ENCODE assay signal across 7 mouse cellular contexts in the genomic region with DNA sequence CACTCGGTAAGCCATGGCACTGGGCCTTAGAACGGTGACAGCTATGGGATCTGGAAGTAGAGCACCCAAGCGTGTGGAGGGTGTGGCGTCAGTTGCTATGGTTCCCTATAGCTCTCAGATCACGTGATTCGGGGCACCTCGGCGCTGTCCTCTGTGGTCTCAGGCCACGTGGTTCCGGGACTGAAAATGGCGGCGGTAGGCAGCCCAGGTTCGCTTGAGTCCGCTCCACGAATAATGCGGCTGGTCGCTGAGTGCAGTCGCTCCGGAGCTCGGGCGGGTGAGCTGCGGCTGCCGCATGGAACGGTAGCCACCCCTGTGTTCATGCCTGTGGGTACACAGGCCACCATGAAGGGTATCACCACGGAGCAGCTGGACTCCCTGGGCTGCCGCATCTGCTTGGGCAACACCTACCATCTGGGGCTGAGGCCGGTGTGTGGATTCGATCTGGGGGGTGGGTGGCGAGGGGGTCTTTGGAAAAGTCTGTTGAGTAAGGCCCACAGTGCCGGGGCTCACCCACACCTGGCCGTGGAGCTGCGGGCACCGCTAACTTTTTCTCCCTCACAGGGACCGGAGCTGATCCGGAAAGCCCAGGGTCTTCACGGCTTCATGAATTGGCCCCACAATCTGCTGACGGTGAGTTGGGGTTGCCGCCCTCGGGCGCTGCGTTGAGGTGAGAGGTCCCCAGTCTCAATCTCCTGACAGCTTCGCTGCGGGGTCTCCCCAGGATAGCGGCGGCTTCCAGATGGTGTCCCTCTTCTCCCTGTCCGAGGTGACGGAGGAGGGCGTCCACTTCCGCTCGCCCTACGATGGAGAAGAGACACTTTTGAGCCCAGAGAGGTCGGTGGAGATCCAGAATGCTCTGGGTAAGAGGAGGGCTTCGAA. TPM values are rescaled to one million over a fixed set of nuclear protein-coding genes. Genes with fewer than 3 reads are reported as not detected.
DNase-seq lines count a peak whose midpoint lies in the region; ATAC-seq and TF ChIP-seq lines count a peak whose summit lies in the region.

A gene (plus strand): TSS at position 169 of the 882 bp plus-strand sequence.

- H3K4me1 ChIP-seq in intestine, postnatal 0 days (replicated peaks; ENCODE audit: control insufficient read depth, insufficient read depth, low read length): no peaks in the 10 kb centered on the region
- peaks cover 14% of the 10 kb centered on the region for H3K4me1 ChIP-seq in midbrain, embryonic 12.5 days
- H3K4me1 ChIP-seq in small intestine, adult 2 months (ENCODE audit: control insufficient read depth, insufficient read depth, insufficient read length, low read length): peaks cover 4% of the 10 kb centered on the region

- H3K27ac ChIP-seq in intestine, postnatal 0 days (ENCODE audit: low read depth, low read length): peak within 1 kb of the TSS; percentile 0; the same call in 1 of the 2 replicates
- H3K27ac ChIP-seq in midbrain, embryonic 12.5 days (replicated peaks): peak within 1 kb of the TSS; percentile 72
- no peak within 1 kb of the TSS for H3K27ac ChIP-seq in small intestine, adult 2 months (ENCODE audit: insufficient read depth, low read depth, low read length)

- H3K27me3 ChIP-seq in intestine, postnatal 0 days (replicated peaks; ENCODE audit: control insufficient read depth, insufficient read depth, low read length): no peaks in the 10 kb centered on the region
- no peaks in the 10 kb centered on the region for H3K27me3 ChIP-seq in midbrain, embryonic 12.5 days
- H3K27me3 ChIP-seq in small intestine, adult 2 months (ENCODE audit: control insufficient read depth, insufficient read depth, low read length): no peaks in the 10 kb centered on the region

- H3K36me3 ChIP-seq in intestine, postnatal 0 days (ENCODE audit: control insufficient read depth, insufficient read depth): 0 out of 2 replicates have a peak, but pooled peaks cover 7% of the 10 kb centered on the region
- H3K36me3 ChIP-seq in midbrain, embryonic 12.5 days: peaks cover 30% of the 10 kb centered on the region
- H3K36me3 ChIP-seq in small intestine, adult 2 months (ENCODE audit: control insufficient read depth, insufficient read depth, low read length): peaks cover 2% of the 10 kb centered on the region; the same call in 1 of the 2 replicates

- peak; percentile 92 for ATAC-seq in intestine, postnatal 0 days
- peak; percentile 95 for ATAC-seq in midbrain, embryonic 12.5 days (ENCODE audit: low FRiP score, low read depth)

- TF ChIP-seq POLR2A in small intestine, adult 2 months (IDR thresholded peaks at IDR 0.05; ENCODE audit: low read depth, low read length): no peak

- peak within 1 kb of the TSS; percentile 93 for H3K4me2 ChIP-seq in intestine, postnatal 0 days (replicated peaks; ENCODE audit: low read depth)
- H3K4me2 ChIP-seq in midbrain, embryonic 12.5 days (replicated peaks): peak within 1 kb of the TSS; percentile 91

- TF ChIP-seq CTCF in intestine, postnatal 0 days (IDR thresholded peaks at IDR 0.05; ENCODE audit: low read depth): no peak
- TF ChIP-seq CTCF in small intestine, adult 2 months (IDR thresholded peaks at IDR 0.05; ENCODE audit: extremely low read depth, insufficient read length, insufficient replicate concordance, low read depth, low read length): no peak

- 1% methylated on average over 53 of the region's 53 CpGs for WGBS in intestine, postnatal 0 days
- 2% methylated on average over 53 of the region's 53 CpGs for WGBS in midbrain, embryonic 12.5 days
- WGBS in small intestine, adult 2 months: under 1% methylated on average over 53 of the region's 53 CpGs

- no peaks in the 10 kb centered on the region for H3K9me3 ChIP-seq in intestine, postnatal 0 days (ENCODE audit: control insufficient read depth)
- H3K9me3 ChIP-seq in midbrain, embryonic 12.5 days: no peaks in the 10 kb centered on the region

- intact Hi-C loops in left cerebral cortex, postnatal 4 days (cut with DNase I): no loop called here

- H3K9ac ChIP-seq in intestine, postnatal 0 days (ENCODE audit: low read depth, low read length): peak within 1 kb of the TSS; percentile 41
- H3K9ac ChIP-seq in midbrain, embryonic 12.5 days (replicated peaks): peak within 1 kb of the TSS; percentile 75

- DNase-seq in adrenal gland, adult 8-10 months: peak; percentile 79
- DNase-seq in embryo, embryonic 9.5 days (ENCODE audit: extremely low spot score): peak; percentile 85
- DNase-seq in gonadal fat pad, adult 2 months (ENCODE audit: low read depth): no peak
- peak; percentile 91 for DNase-seq in left cerebral cortex, postnatal 4 days

- peak within 1 kb of the TSS; percentile 55 for H3K4me3 ChIP-seq in intestine, postnatal 0 days (ENCODE audit: low read depth, low read length)
- H3K4me3 ChIP-seq in midbrain, embryonic 12.5 days: peak within 1 kb of the TSS; percentile 83
- H3K4me3 ChIP-seq in small intestine, adult 2 months (ENCODE audit: low read depth, low read length): peak within 1 kb of the TSS; percentile 95

RNA-seq across cellular contexts. Expression of the gene that starts here (rescaled TPM):
- total RNA-seq in adrenal gland, adult 8-10 months (2022): 10 to 100 TPM; 18.2 to 23.4 (median 19.0) TPM
- 15.1 and 19.6 TPM in 2 replicates for polyA plus RNA-seq in gonadal fat pad, adult 2 months (2012; rRNA removed)
- polyA plus RNA-seq in intestine, postnatal 0 days (2015; fragmentation: Nextera tagmentation; extraction: Ambion mirVana): 16.9 and 17.9 TPM in 2 replicates
- 10 to 100 TPM; 38.2 to 41.0 TPM for total RNA-seq in left cerebral cortex, postnatal 4 days (2021)
- polyA plus RNA-seq in midbrain, embryonic 12.5 days (2016; fragmentation: Nextera tagmentation; extraction: Ambion mirVana): 45.3 and 50.7 TPM in 2 replicates
- 30.1 and 32.8 TPM in 2 replicates for polyA plus RNA-seq in small intestine, adult 2 months (2012; rRNA removed)
